Mouse (Mus musculus) NIH3T3 (cell line): ENCODE results near the gene Pi4ka.
A peak's percentile ranks its signal among the peaks of the same experiment; 100 is the strongest.

Experiments
- DNase-seq: peaks from one replicate; pipeline ENCODE4 v3.0.0-alpha.2; 2012; ENCODE audit warnings: low read depth

Gene Pi4ka

DNA sequence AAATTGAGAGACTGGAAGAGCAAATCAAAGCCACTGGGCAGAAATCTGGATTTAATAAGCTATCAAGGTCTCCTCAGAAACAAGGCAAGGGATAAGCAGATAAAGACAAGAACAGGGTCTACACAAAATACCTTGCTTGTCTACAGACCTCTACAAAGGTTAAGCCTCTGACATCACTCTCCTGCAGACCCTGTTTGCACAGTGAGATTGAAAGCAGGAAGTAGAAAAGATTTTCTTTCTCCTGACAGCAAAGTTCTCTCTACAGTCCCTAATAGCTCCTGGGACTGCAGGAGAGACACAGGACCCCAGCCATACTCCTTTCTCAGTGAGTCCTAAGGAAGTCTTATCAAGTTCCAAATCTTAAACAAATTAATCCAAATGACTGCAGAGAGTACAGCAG, 71.5 kb downstream of the Pi4ka start:
- DNase-seq, result no peak

DNA sequence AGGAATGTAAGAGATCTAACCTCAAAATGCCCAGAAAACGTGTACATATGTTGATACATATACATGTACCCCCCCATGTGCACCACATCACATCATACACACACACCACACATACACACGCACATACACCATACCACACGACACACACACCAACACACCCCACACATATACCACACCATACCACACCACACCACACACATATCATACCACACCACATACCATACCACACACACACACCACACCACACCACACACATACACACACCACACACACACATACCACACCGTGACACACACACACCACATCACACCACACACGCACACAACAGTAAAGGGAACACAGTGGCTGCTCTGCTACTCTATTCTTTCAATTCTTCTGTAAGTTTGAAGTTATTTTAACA, 74.3 kb downstream of the Pi4ka start:
- DNase-seq, result no peak

DNA sequence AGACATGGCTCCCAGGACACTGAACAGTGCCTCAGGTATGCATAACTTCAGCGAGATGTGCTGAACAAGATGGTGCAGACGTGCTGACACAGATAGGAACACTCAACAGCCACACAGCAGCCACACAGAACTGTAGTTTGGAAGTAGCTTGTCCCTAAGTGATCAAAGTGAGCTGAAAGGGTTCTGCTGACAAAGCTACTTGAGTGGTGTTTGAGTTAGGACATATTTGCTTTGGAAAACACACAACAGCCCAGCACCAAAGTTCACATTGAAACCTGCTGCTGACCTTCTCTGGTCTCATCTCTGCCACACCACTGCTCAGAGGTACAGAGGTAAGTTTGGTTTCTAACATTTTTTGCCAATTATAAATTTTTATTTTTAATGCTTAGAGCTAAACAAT, 75.0 kb downstream of the Pi4ka start, which contains the start of gene Serpind1:
Serpind1 (plus strand) TSS at position 256 of the 400 bp plus-strand sequence.
- DNase-seq, result no peak

DNA sequence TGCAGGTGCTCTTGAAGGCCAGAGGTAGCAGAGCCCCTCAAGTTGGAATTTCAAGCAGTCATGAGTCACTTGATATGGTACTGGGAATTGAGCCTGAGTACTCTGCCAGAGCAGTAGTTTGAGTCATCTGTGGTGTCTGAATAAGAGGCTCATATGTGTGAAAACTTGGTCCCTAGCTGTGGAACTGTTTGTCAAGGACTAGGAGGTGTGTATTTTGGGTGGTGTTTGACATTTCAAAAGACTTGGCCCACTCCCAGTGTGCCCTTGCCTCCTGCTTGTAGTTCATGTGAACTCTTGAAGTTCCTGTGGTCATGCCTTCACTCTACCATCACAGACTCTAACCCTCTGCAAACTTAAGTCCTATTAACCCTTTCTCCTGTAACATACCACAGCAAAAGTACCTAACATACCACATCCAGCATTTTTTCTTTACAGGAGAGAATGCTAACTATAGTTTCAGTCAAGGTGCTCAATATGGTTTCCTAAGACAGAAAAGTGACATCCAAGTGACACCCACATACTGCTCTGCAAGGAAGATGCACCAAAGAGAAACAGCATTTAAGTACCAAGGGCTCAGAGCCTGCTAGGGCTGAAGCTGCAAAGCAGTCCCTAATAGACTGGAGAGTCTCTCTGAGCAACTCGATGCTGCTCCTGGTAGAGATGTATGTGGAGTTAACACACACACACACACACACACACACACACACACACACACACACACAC, 76.1 kb downstream of the Pi4ka start:
- peak; percentile 20 for DNase-seq

DNA sequence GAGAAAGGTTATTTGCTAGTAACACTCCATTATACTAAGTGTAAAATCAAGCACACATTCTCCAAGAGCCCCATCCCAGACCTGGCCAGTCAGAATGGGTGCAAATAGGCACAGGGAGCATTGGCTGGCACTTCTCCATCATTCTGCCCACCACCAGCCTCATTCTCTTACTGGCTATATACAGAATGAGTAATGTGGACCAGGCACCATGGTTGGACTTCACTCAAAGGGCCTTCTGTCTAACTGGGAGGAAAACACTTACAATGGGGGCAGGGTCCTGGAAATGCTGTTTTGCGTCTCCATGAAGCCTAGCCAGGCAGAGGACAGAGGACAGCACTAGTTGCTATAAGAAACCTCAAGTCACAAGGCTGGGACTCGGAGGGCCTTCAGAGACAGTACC, 80.0 kb downstream of the Pi4ka start:
- no peak for DNase-seq

DNA sequence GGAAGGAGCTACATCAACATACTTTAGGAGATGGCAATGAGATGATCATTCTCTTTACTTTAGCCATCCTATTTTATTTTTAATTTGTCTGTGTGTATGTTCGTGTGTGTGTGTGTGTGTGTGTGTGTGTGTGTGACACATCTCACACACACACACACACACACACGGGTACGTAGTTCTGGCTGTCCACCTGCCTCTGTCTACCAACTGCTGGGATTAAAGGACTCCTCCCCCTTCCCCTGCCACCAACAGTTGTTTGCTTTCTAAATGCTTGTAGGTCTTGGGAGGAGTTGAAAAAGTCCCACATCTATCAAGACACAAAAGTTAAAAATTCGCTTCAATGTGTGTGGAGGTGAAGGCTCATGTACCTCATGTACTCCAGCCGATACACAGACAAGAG, 81.4 kb downstream of the Pi4ka start:
- no peak for DNase-seq

DNA sequence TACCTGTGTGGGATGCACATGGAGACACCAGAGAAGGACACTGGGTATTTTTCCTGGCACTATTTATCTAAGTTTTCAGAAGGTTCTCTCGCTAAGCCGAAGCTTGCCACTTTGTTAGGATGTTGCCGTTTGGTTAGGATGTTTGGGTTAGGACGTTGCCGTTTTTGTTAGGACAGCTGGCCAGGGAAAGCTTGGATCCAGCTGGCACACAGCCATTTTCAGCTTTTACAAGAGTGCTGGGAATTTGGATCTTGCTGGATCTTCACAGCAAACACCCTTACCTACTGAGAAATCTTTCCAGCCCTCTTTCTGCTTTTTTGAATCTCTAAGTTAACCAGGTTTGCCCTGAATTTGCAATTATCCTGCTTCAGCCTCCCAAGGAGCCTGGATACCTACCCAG, 84.6 kb downstream of the Pi4ka start:
- peak; percentile 8 for DNase-seq

DNA sequence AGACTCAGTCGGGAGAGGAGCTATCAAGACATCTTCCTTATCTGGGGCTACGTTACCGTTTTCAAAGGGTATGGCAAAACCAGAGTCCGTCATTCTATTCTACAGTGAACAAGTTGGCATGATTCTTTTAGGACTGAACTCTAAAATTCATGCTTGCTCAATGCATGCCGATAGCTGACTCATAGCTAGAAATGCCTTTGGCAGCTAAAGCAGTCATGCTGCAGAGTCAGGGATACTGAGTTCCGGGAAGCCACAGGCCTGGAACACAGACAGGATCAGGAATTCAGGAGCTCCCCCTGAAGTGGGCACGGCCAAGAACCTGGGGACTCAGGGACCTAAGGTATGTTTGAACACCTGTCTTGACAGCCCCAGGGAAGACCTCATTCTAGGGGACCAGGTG, 89.6 kb downstream of the Pi4ka start:
- DNase-seq, result peak; percentile 85

DNA sequence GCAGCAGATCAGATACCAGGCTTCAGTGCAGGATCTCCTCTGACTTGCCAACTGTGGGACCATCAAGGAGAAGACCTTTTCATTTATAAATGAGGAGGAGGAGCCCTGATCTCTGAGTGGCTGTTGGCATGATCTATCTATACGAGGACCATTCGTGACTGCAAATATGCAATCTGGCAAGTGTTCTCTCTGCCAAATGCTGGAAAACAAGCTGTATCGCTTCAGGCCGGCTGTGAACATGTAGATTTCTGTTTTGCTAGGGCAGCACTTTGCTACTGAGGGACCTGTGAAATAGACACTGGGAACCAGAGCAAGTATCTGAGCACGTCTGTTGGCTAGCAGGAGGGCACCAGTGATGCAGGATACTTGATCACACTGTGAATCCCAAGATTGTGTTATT, 93.6 kb downstream of the Pi4ka start:
- DNase-seq, result no peak

DNA sequence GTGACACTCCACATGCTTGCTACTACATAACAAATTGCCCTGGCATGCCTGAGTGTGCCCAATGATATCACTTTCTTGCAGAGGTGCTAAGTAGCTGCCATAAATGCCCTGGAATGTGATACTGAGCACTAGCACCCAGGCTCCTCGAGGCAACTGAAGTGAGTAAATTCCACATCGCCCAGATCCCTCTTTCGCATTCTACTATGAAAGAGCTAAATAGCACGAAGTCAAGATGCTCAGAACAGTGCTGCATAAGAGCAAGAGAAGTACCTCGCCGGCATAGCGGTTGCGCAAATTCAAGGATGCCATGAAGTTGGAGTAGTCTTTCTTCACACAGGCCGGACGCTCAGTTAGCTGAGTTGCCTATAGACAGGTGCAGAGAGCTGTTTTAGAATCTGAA, 97.1 kb downstream of the Pi4ka start:
- DNase-seq, result no peak

DNA sequence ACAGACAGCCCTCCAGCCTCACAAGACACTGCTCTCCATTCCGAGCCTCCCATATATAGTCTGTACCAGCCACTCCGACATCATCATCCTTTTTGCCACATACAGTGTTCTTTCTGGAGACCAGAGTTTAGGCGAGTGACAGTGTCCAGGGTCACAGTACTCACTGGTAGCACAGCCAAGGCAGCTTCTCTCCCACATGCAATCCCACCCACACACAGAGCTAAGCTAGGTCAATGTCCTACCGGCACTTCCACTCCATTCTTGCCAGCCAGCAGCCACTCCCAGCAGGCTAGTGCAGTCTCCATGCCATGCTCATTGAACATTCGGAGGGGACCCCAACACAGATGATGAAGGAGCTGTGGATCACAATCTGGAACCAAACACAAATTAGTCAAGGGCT, 98.7 kb downstream of the Pi4ka start:
- DNase-seq, result no peak

DNA sequence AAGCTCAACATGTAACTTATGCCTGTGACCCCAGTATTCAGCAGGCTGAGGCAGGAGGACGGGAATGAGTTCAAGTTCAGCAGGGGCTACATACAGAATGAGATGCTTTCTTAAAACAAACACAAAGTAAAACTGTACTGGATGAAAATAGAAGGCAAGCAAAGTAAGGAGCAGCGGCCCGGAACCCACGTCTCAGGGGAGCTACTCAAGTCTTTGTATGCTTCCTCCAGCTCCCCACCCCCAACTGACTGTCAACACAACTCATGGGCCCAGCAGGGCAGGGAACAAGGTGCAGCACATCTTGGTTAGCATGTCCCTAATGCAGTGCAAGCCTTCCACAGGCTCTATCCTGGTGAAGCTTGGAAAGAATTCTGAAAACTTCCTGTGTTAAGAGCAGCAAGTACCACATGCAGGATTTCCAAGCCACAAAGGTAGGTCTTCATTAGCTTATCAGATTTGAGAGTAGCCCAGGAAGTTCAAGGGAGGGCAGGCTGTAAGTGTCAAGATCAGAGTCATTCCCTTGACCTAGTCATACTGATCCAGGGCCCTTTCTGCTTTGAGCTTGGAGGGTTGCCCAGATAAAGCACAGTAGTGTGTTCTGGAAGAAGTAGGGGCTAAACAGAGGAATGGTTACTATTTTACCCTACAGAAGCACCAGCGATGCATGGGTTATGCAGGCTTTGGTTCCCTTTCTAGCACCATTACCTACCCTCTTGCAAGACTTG, 102.4 kb downstream of the Pi4ka start:
- DNase-seq, result no peak

DNA sequence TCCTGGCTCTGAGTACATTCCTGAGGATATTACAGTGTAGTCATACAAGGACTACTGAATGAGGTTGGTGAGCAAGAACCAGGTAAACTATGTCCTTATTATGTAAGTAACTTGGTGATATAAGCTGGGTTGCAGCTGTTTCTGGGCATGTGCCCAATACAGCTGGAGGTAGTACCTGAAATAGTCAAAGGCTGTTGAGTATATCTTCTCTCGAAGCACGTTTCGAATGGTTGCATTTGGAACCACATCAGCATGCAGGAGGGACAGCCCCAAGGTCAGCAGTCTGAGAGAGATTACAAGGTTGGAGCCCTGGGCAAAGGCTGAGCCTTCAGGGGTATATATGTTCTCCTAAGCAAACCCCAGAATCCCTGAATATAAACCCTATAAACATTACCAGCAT, 105.3 kb downstream of the Pi4ka start:
- DNase-seq, result no peak

DNA sequence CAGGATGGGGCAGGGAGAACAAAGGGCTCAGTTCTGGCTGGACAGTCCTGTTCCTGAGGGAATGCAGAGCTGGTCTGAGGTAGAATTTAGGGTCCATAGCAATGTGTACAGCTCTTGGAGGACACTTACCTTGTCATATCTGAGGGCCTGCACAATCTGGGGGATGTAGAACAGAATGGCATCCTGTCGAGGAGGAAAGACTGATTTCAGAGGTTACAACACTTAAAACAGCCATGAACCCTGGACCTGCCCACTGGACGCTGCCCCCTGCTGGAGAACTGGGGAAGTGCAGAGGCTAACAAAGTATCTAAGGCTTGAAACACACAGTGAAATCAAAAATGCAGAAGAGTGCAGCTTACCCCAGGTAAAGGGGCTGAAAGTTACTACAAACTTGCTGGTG, 113.4 kb downstream of the Pi4ka start:
- peak; percentile 83 for DNase-seq

DNA sequence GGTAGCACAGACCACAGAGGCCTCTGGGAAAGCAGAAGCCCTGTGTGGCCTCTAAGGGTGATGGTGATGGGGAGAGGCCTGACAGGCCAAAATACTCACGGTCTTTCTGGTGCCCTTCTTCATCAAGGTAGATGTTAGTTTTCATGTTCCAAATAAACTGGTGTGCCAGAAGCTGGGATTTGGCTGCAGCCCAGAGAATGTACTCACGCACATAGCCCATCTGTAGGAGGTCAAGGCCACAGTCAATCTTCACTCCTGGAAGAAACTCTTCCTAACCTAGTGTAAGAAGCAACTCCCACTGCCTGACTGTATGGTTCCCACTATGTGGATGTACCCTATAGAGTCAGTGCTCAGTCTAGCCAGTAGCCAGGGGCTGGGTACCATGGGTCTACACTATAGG, 115.1 kb downstream of the Pi4ka start:
- no peak for DNase-seq

DNA sequence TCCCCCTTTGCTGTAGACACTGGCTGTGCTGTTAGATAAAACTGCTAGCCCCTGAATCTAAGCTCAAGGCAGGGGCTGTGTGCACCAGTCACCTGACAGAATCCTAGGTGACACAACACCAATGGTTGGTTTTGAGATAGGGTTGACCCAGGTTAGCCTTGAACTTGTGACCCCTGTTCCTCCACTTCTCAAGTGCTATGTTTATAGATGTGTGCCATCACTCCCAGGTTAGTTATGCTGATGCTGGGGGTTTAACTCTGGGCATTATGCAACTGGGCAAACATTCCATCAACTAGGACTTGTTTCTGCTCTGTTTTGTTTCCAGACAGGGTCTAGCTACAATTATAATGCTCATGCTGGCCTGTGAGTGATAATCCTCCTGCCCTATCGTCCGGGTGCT, 119.0 kb downstream of the Pi4ka start:
- no peak for DNase-seq

DNA sequence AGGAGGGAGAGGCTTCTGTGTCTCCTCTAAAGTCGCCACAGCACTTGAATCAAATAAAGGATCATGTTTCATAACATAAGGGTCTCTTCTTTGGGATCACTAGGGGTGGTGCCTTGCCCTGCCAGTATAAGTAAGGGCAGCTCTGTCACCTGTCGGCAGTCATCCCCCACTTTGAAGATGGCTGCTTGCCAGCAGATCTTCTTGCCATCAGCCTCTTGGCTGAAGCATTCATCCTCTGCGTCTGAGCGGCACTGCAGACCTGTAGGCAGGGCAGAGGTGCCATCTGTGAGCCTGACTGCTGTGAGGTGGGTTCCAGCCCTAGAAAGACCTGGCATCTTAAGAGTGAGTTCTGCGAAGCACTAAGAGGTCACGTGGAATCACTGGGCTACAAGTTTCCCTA, 123.0 kb downstream of the Pi4ka start:
- no peak for DNase-seq

DNA sequence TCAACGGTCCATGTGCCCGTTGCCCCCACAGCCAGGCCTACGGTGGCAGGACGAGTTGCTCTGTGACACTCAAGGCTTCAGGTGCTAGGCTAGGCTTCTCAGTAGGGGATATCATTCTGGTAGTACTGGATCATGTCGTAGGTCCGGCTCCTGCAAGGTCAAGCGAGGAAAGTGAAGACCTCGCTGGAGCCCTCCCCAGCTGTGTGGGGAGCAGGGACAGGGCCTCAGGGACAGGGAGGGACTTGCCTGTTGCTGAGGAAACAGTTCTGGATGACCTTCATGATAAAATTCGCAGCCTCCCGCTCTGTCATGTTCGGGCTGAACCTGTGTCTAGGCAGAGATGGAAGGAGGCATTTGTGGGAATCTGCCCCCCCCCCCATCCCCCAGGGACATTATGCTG, 125.6 kb downstream of the Pi4ka start:
- peak; percentile 10 for DNase-seq

DNA sequence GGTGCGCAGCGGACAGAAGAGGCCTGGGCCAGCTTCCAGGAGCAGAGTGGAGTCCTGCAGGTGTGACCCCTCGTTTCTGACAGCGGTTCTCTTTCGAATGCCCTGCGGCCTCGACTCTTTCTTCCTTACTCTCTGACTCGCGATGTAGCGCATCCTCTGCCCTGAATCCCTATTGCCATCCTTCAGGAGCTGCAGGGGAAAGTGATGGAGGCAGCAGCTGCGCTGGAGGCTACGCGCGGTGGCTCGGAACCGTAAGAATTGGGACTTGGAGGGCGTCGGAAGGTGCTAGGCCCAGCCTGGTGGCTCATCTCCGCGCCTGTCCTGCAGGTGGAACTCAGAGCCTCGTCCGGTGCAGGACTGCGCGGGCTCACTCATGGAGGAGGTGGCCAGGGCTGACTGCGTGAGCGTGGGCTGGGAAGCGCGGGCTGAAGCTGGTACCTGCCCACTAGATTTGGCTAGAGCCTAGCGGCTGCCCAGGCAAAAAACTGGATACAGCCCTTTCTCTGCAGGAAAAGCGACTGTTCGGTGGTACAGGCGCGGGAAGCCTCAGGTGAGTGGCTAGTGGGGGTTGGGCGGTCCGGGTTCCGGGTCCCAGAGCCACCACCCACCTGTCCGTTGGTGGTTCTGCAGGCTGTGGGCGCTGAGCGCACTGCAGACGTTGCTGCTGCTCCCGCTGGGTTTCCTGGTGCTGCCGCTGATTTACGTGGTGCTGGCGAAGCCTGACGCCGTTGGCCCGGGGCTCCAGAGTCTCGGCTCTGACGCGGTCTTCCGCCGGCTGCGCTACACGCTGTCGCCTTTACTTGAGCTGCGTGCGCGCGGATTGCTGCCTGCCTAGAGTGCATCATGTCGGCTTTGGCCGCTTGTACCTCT, 128.5 kb downstream of the Pi4ka start:
- DNase-seq, result no peak

DNA sequence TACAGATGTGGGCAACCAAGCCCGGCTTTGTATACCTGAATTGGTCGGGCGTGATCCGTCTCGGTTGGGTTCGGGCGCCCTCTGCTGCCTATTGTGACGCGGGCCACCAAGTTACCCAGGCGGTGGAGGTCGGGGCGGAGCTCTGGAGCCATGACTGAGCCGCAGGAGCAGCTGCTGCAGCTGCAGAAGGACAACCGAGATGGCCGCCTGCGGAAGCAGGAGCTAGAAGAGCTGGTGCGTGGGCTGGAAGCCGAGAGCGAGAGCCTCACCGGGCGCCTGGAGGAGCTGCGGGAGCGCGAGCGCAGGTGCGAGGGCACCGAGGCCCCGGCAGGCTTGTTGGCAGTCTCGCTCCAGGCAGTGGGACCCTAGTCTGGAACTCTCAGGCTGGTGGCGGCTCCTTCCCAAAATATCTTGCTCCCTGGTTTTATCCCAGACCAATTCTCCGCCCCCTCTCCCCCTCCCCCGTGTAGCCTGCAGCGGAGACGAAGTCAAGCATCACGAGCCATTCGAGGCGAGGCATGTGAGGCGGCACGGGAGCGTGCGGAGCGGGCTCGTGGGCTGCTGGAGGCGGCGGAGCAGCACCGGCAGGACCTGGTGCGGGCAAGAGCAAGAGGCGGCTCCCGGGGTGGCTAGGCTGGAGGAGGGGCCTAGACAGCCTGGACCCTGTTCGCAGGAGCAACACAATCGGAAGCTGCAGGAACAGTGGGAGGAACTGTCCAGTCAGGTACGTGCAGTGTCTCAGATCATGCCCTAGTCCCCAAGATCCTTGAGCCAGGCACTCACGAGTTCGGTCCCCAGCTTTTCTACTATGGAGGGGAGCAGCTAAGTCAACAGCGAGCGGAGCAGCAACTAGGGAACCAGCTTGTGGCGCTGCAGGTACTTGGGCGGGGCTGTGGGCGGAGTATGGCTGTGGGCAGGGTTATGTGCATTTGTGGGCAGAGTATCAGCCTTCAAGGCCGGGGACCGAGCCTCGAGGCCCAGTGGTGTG, 129.7 kb downstream of the Pi4ka start:
- DNase-seq, result peak; percentile 95

DNA sequence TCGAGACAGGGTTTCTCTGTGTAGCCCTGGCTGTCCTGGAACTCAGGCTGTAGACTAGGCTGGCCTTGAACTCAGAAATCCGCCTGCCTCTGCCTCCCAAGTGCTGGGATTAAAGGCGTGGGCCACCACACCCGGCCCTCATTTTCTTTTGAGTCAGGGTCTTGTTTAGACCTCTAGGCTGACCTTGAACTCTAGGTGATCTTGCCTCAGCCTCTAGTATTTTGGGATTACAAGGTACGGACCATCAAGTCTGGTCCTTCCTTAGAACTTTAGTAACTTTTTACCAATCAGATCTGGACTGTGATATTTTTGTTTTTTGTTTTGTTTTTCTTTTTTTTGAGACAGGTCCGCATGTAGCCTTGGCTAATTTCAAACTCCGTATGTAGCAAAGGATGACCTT, 130.4 kb downstream of the Pi4ka start, which contains the start of gene Tmem191c:
Tmem191c (plus strand) TSS at position 357 of the 400 bp plus-strand sequence.
- DNase-seq, result no peak
